Mouse (Mus musculus): ENCODE data around the gene Tcte3. TPM values are rescaled to one million over a fixed set of nuclear protein-coding genes. Genes with fewer than 3 reads are reported as not detected.

Gene Tcte3
- polyA plus RNA-seq, 1 experiment, result 5.4 TPM

Other genes with a start within 250 kb of the Tcte3 start
- 1.8 TPM in 1 of 2 replicates, not detected in the other for gene Wdr27, start 98.3 kb downstream of the Tcte3 start, polyA plus RNA-seq (2011; ENCODE audit: insufficient read depth, insufficient read length, low read depth, missing spikeins)
- gene 1600012H06Rik, start 98.3 kb downstream of the Tcte3 start, polyA plus RNA-seq (2011; ENCODE audit: insufficient read depth, insufficient read length, low read depth, missing spikeins), result 16.1 and 21.1 TPM in 2 replicates
- 104 and 107 TPM in 2 replicates for gene Phf10, start 80.2 kb downstream of the Tcte3 start, polyA plus RNA-seq (2011; ENCODE audit: insufficient read depth, insufficient read length, low read depth, missing spikeins)
- 10.8 and 13.0 TPM in 2 replicates for gene 9030025P20Rik, start 63.0 kb downstream of the Tcte3 start, polyA plus RNA-seq (2011; ENCODE audit: insufficient read depth, insufficient read length, low read depth, missing spikeins)
- not detected in 2 replicates for gene Gm3417, start 62.7 kb downstream of the Tcte3 start, polyA plus RNA-seq (2011; ENCODE audit: insufficient read depth, insufficient read length, low read depth, missing spikeins)
- 4.7 and 5.1 TPM in 2 replicates for gene Gm3435, start 31.3 kb downstream of the Tcte3 start, polyA plus RNA-seq (2011; ENCODE audit: insufficient read depth, insufficient read length, low read depth, missing spikeins)
- gene Ermard, start 280 bp downstream of the Tcte3 start, polyA plus RNA-seq (2011; ENCODE audit: insufficient read depth, insufficient read length, low read depth, missing spikeins), result 76.2 and 80.4 TPM in 2 replicates
- gene Gm3448, start within 50 bp of the Tcte3 start, polyA plus RNA-seq (2011; ENCODE audit: insufficient read depth, insufficient read length, low read depth, missing spikeins), result 6.9 and 7.0 TPM in 2 replicates

Data from ES-Bruce4 (cell line).